9 mouse cellular contexts compared by ENCODE assay signal in genomic region chr12:70799231-70800002, GRCm38 (mm10). TPM values are rescaled to one million over a fixed set of nuclear protein-coding genes. Genes with fewer than 3 reads are reported as not detected.
DNase-seq lines count a peak whose midpoint lies in the region; ATAC-seq lines count a peak whose summit lies in the region.
"Had no signal": no experiment of that assay in that cellular context is flagged by ENCODE, and none has a peak within 500 bp of the region (broad histone marks: within the 10 kb centered on the region; RNA-seq: fewer than 3 reads in every experiment).

No protein-coding gene starts in this region.

- H3K4me1 ChIP-seq in embryonic facial prominence, embryonic 15.5 days: peaks cover 27% of the 10 kb centered on the region
- H3K4me1 ChIP-seq in limb, embryonic 13.5 days: peaks cover 26% of the 10 kb centered on the region

- H3K4me3 ChIP-seq in embryonic facial prominence, embryonic 15.5 days (replicated peaks): no peak overlapping the region
- H3K4me3 ChIP-seq in limb, embryonic 13.5 days: no peak overlapping the region
- H3K4me3 ChIP-seq: liver, embryonic 15.5 days had no signal

- H3K27me3 ChIP-seq in embryonic facial prominence, embryonic 15.5 days: no peaks in the 10 kb centered on the region
- no peaks in the 10 kb centered on the region for H3K27me3 ChIP-seq in limb, embryonic 13.5 days
- H3K27me3 ChIP-seq: liver, embryonic 15.5 days had no signal

- H3K36me3 ChIP-seq in embryonic facial prominence, embryonic 15.5 days: no peaks in the 10 kb centered on the region
- H3K36me3 ChIP-seq in limb, embryonic 13.5 days: no peaks in the 10 kb centered on the region
- H3K36me3 ChIP-seq: liver, embryonic 15.5 days had no signal

- H3K9ac ChIP-seq in embryonic facial prominence, embryonic 15.5 days: no peak overlapping the region
- no peak overlapping the region for H3K9ac ChIP-seq in limb, embryonic 13.5 days
- H3K9ac ChIP-seq: liver, embryonic 15.5 days had no signal

- no peaks in the 10 kb centered on the region for H3K9me3 ChIP-seq in embryonic facial prominence, embryonic 15.5 days (replicated peaks)
- no peaks in the 10 kb centered on the region for H3K9me3 ChIP-seq in limb, embryonic 13.5 days
- H3K9me3 ChIP-seq: liver, embryonic 15.5 days had no signal

- H3K27ac ChIP-seq in embryonic facial prominence, embryonic 15.5 days (replicated peaks): peak overlapping the region; percentile 75
- H3K27ac ChIP-seq in limb, embryonic 13.5 days: no peak overlapping the region
- H3K27ac ChIP-seq: liver, embryonic 15.5 days had no signal

- DNase-seq in ovary, postnatal 36 days (ENCODE audit: low spot score): peak; percentile 21
- no peak for DNase-seq in ovary, postnatal 10 days (ENCODE audit: low spot score)
- DNase-seq in urinary bladder, postnatal 14 days (ENCODE audit: low spot score): peak; percentile 36
- no peak for DNase-seq in spleen, postnatal 10 days (ENCODE audit: low spot score in 2 of 2)
- no peak for DNase-seq in Muller cell, postnatal 12 days (ENCODE audit: inconsistent ontology term)
- DNase-seq in layer of hippocampus, adult 18-20 months (ENCODE audit: low spot score in 2 of 2): no peak

- ATAC-seq in embryonic facial prominence, embryonic 15.5 days (ENCODE audit: insufficient number of reproducible peaks, low FRiP score, low TSS enrichment, low read depth): peak; percentile 83
- ATAC-seq in limb, embryonic 13.5 days (ENCODE audit: low FRiP score, low read depth): no peak

- peak overlapping the region; percentile 30; the same call in 1 of the 2 replicates for H3K4me2 ChIP-seq in embryonic facial prominence, embryonic 15.5 days (replicated peaks)
- H3K4me2 ChIP-seq in limb, embryonic 13.5 days (replicated peaks): peak overlapping the region; percentile 21
- H3K4me2 ChIP-seq: liver, embryonic 15.5 days had no signal

- 29% methylated on average over 19 of the region's 19 CpGs for WGBS in embryonic facial prominence, embryonic 15.5 days
- WGBS in limb, embryonic 13.5 days: 37% methylated on average over 19 of the region's 19 CpGs

RNA-seq across cellular contexts. Expression of gene Frmd6, which starts 25.9 kb away (rescaled TPM):
- 60.1 and 61.6 TPM in 2 replicates for polyA plus RNA-seq in embryonic facial prominence, embryonic 15.5 days (2015; fragmentation: Nextera tagmentation; extraction: Ambion mirVana)
- 60.7 and 68.6 TPM in 2 replicates for polyA plus RNA-seq in limb, embryonic 13.5 days (2015; fragmentation: Nextera tagmentation; extraction: Ambion mirVana)
- 10 to 100 TPM; 21.0 to 22.9 TPM for total RNA-seq in layer of hippocampus, adult 18-20 months (2021)

Comparison
In these comparisons a context has a peak if more than half of its experiments do, and no peak if none do; other contexts are left out.
1. DNase-seq: peak in ovary, postnatal 36 days (single experiment) and urinary bladder, postnatal 14 days (single experiment); none in ovary, postnatal 10 days (single experiment), spleen, postnatal 10 days (0 of 2), Muller cell, postnatal 12 days (single experiment) and layer of hippocampus, adult 18-20 months (0 of 2).